In genomic region chr12:84053679-84054391, GRCm38 (mm10) we compare ENCODE assay signal across 8 mouse cellular contexts. TPM values are rescaled to one million over a fixed set of nuclear protein-coding genes. Genes with fewer than 3 reads are reported as not detected.
DNase-seq lines count a peak whose midpoint lies in the region; ATAC-seq lines count a peak whose summit lies in the region.

No protein-coding gene starts in this region.

- H3K4me2 ChIP-seq in forebrain, embryonic 11.5 days (ENCODE audit: low read depth, low read length, severe bottlenecking): peak overlapping the region; percentile 60
- H3K4me2 ChIP-seq in intestine, embryonic 16.5 days (ENCODE audit: low read depth, low read length): peak overlapping the region; percentile 88
- peak overlapping the region; percentile 52 for H3K4me2 ChIP-seq in liver, embryonic 16.5 days (ENCODE audit: low read depth, low read length)
- H3K4me2 ChIP-seq in stomach, embryonic 16.5 days (ENCODE audit: low read depth, low read length): peak overlapping the region; percentile 73

- WGBS in forebrain, embryonic 11.5 days: 4% methylated on average over 36 of the region's 46 CpGs
- WGBS in intestine, embryonic 16.5 days: 3% methylated on average over 38 of the region's 46 CpGs
- 3% methylated on average over 35 of the region's 46 CpGs for WGBS in liver, embryonic 16.5 days (ENCODE audit: insufficient replicate concordance)
- 3% methylated on average over 39 of the region's 46 CpGs for WGBS in stomach, embryonic 16.5 days

- H3K9me3 ChIP-seq in forebrain, embryonic 11.5 days (ENCODE audit: control insufficient read depth, low read length): no peaks in the 10 kb centered on the region
- H3K9me3 ChIP-seq in intestine, embryonic 16.5 days (ENCODE audit: control insufficient read depth, low read length): no peaks in the 10 kb centered on the region
- no peaks in the 10 kb centered on the region for H3K9me3 ChIP-seq in liver, embryonic 16.5 days (replicated peaks; ENCODE audit: control insufficient read depth, low read length)
- H3K9me3 ChIP-seq in stomach, embryonic 16.5 days (replicated peaks; ENCODE audit: control insufficient read depth, low read length): no peaks in the 10 kb centered on the region

- peak; percentile 30 for DNase-seq in right cerebral cortex, adult 18-20 months
- DNase-seq in right cerebral cortex, postnatal 25 days: no peak
- DNase-seq in forebrain, embryonic 11.5 days (ENCODE audit: low spot score): peak; percentile 60
- DNase-seq in urinary bladder, adult 2 months (ENCODE audit: low spot score): no peak

- H3K27ac ChIP-seq in forebrain, embryonic 11.5 days (ENCODE audit: low read depth, low read length): no peak overlapping the region
- no peak overlapping the region for H3K27ac ChIP-seq in intestine, embryonic 16.5 days (ENCODE audit: low read length)
- H3K27ac ChIP-seq in liver, embryonic 16.5 days (ENCODE audit: low read length): peak overlapping the region; percentile 26
- H3K27ac ChIP-seq in stomach, embryonic 16.5 days (ENCODE audit: low read length): no peak overlapping the region

- H3K4me3 ChIP-seq in forebrain, embryonic 11.5 days (ENCODE audit: low read depth, low read length): peak overlapping the region; percentile 34
- peak overlapping the region; percentile 52 for H3K4me3 ChIP-seq in intestine, embryonic 16.5 days (ENCODE audit: low read length)
- peak overlapping the region; percentile 51 for H3K4me3 ChIP-seq in liver, embryonic 16.5 days (ENCODE audit: low read depth, low read length)
- H3K4me3 ChIP-seq in stomach, embryonic 16.5 days (replicated peaks; ENCODE audit: low read length): peak overlapping the region; percentile 47

- H3K36me3 ChIP-seq in forebrain, embryonic 11.5 days (ENCODE audit: control insufficient read depth, insufficient read depth, low read length): no peaks in the 10 kb centered on the region
- H3K36me3 ChIP-seq in intestine, embryonic 16.5 days (ENCODE audit: control insufficient read depth, insufficient read depth, low read length): no peaks in the 10 kb centered on the region
- H3K36me3 ChIP-seq in liver, embryonic 16.5 days (ENCODE audit: control insufficient read depth, insufficient read depth): no peaks in the 10 kb centered on the region
- no peaks in the 10 kb centered on the region for H3K36me3 ChIP-seq in stomach, embryonic 16.5 days (ENCODE audit: control insufficient read depth, insufficient read depth, low read length)

- peaks cover 15% of the 10 kb centered on the region for H3K27me3 ChIP-seq in forebrain, embryonic 11.5 days (ENCODE audit: control insufficient read depth, insufficient read depth, low read length)
- no peaks in the 10 kb centered on the region; the same call in 1 of the 2 replicates for H3K27me3 ChIP-seq in intestine, embryonic 16.5 days (replicated peaks; ENCODE audit: control insufficient read depth, insufficient read depth, low read length)
- H3K27me3 ChIP-seq in liver, embryonic 16.5 days (ENCODE audit: control insufficient read depth, insufficient read depth, low read depth, low read length): peaks cover 20% of the 10 kb centered on the region
- 0 out of 2 replicates have a peak, but pooled peaks cover 3% of the 10 kb centered on the region for H3K27me3 ChIP-seq in stomach, embryonic 16.5 days (ENCODE audit: control insufficient read depth, insufficient read depth, low read length)

- no peak for ATAC-seq in forebrain, embryonic 11.5 days (replicated peaks; ENCODE audit: low FRiP score)
- peak; percentile 72 for ATAC-seq in intestine, embryonic 16.5 days
- peak; percentile 66; the same call in 1 of the 2 replicates for ATAC-seq in liver, embryonic 16.5 days (ENCODE audit: low read depth)
- ATAC-seq in stomach, embryonic 16.5 days (ENCODE audit: insufficient read depth, low FRiP score): no peak
- no peak for ATAC-seq in activated CD4-positive, CD25-positive, alpha-beta regulatory T cell, adult 4 months

- peak overlapping the region; percentile 35 for H3K9ac ChIP-seq in forebrain, embryonic 11.5 days (ENCODE audit: low read length)
- peak overlapping the region; percentile 69 for H3K9ac ChIP-seq in intestine, embryonic 16.5 days (ENCODE audit: low read depth, low read length)
- H3K9ac ChIP-seq in liver, embryonic 16.5 days (ENCODE audit: low read depth, low read length): peak overlapping the region; percentile 28; the same call in 1 of the 2 replicates
- H3K9ac ChIP-seq in stomach, embryonic 16.5 days (ENCODE audit: low read length): peak overlapping the region; percentile 58

- H3K4me1 ChIP-seq in forebrain, embryonic 11.5 days (replicated peaks; ENCODE audit: control insufficient read depth, insufficient read depth, low read length): peaks cover 2% of the 10 kb centered on the region; the same call in 1 of the 2 replicates
- peaks cover 3% of the 10 kb centered on the region; the same call in 1 of the 2 replicates for H3K4me1 ChIP-seq in intestine, embryonic 16.5 days (ENCODE audit: control insufficient read depth, insufficient read depth, low read length)
- no peaks in the 10 kb centered on the region for H3K4me1 ChIP-seq in liver, embryonic 16.5 days (ENCODE audit: control insufficient read depth, low read depth, low read length)
- 0 out of 2 replicates have a peak, but pooled peaks cover 2% of the 10 kb centered on the region for H3K4me1 ChIP-seq in stomach, embryonic 16.5 days (ENCODE audit: control insufficient read depth, insufficient read depth, low read length)

RNA-seq across cellular contexts. Expression of gene Acot3, which starts 1.9 kb away (rescaled TPM):
- 0.23 and 0.25 TPM in 2 replicates for polyA plus RNA-seq in forebrain, embryonic 11.5 days (2014; fragmentation: Nextera tagmentation; extraction: Ambion mirVana)
- polyA plus RNA-seq in intestine, embryonic 16.5 days (2015; fragmentation: Nextera tagmentation; extraction: Ambion mirVana): 7.0 and 11.7 TPM in 2 replicates
- polyA plus RNA-seq in liver, embryonic 16.5 days (2015; fragmentation: Nextera tagmentation; extraction: Ambion mirVana): 6.3 and 6.7 TPM in 2 replicates
- 0.46 and 1.4 TPM in 2 replicates for polyA plus RNA-seq in stomach, embryonic 16.5 days (2015; fragmentation: Nextera tagmentation; extraction: Ambion mirVana)
- polyA plus RNA-seq in urinary bladder, adult 2 months (2012; rRNA removed): not detected in 2 replicates
- polyA plus RNA-seq in activated CD4-positive, CD25-positive, alpha-beta regulatory T cell, adult 4 months (2017; shearing (Covaris generic)): not detected

RNA-seq across cellular contexts. Expression of gene Gm49366, which starts 15.1 kb away (rescaled TPM):
- not detected in 2 replicates for polyA plus RNA-seq in forebrain, embryonic 11.5 days (2014; fragmentation: Nextera tagmentation; extraction: Ambion mirVana)
- polyA plus RNA-seq in intestine, embryonic 16.5 days (2015; fragmentation: Nextera tagmentation; extraction: Ambion mirVana): not detected in 2 replicates
- polyA plus RNA-seq in liver, embryonic 16.5 days (2015; fragmentation: Nextera tagmentation; extraction: Ambion mirVana): not detected in 2 replicates
- polyA plus RNA-seq in stomach, embryonic 16.5 days (2015; fragmentation: Nextera tagmentation; extraction: Ambion mirVana): not detected in 2 replicates
- not detected in 2 replicates for polyA plus RNA-seq in urinary bladder, adult 2 months (2012; rRNA removed)
- polyA plus RNA-seq in activated CD4-positive, CD25-positive, alpha-beta regulatory T cell, adult 4 months (2017; shearing (Covaris generic)): not detected

RNA-seq across cellular contexts. Expression of gene Acot5, which starts 15.3 kb away (rescaled TPM):
- polyA plus RNA-seq in forebrain, embryonic 11.5 days (2014; fragmentation: Nextera tagmentation; extraction: Ambion mirVana): not detected in 2 replicates
- polyA plus RNA-seq in intestine, embryonic 16.5 days (2015; fragmentation: Nextera tagmentation; extraction: Ambion mirVana): 0.21 and 0.28 TPM in 2 replicates
- polyA plus RNA-seq in liver, embryonic 16.5 days (2015; fragmentation: Nextera tagmentation; extraction: Ambion mirVana): not detected in 2 replicates
- not detected in 2 replicates for polyA plus RNA-seq in stomach, embryonic 16.5 days (2015; fragmentation: Nextera tagmentation; extraction: Ambion mirVana)
- polyA plus RNA-seq in urinary bladder, adult 2 months (2012; rRNA removed): 0.06 and 0.15 TPM in 2 replicates
- not detected for polyA plus RNA-seq in activated CD4-positive, CD25-positive, alpha-beta regulatory T cell, adult 4 months (2017; shearing (Covaris generic))

RNA-seq across cellular contexts. Expression of gene Acot4, which starts 15.7 kb away (rescaled TPM):
- polyA plus RNA-seq in forebrain, embryonic 11.5 days (2014; fragmentation: Nextera tagmentation; extraction: Ambion mirVana): 0.31 TPM in 1 of 2 replicates, not detected in the other
- polyA plus RNA-seq in intestine, embryonic 16.5 days (2015; fragmentation: Nextera tagmentation; extraction: Ambion mirVana): 12.9 and 20.6 TPM in 2 replicates
- polyA plus RNA-seq in liver, embryonic 16.5 days (2015; fragmentation: Nextera tagmentation; extraction: Ambion mirVana): 8.4 and 10.0 TPM in 2 replicates
- polyA plus RNA-seq in stomach, embryonic 16.5 days (2015; fragmentation: Nextera tagmentation; extraction: Ambion mirVana): 1.7 and 2.2 TPM in 2 replicates
- polyA plus RNA-seq in urinary bladder, adult 2 months (2012; rRNA removed): 0.72 and 0.74 TPM in 2 replicates
- polyA plus RNA-seq in activated CD4-positive, CD25-positive, alpha-beta regulatory T cell, adult 4 months (2017; shearing (Covaris generic)): not detected

RNA-seq across cellular contexts. Expression of gene Acot1, which starts 44.5 kb away (rescaled TPM):
- 34.1 and 42.7 TPM in 2 replicates for polyA plus RNA-seq in forebrain, embryonic 11.5 days (2014; fragmentation: Nextera tagmentation; extraction: Ambion mirVana)
- 159 and 188 TPM in 2 replicates for polyA plus RNA-seq in intestine, embryonic 16.5 days (2015; fragmentation: Nextera tagmentation; extraction: Ambion mirVana)
- polyA plus RNA-seq in liver, embryonic 16.5 days (2015; fragmentation: Nextera tagmentation; extraction: Ambion mirVana): 30.2 and 36.4 TPM in 2 replicates
- 37.4 and 48.4 TPM in 2 replicates for polyA plus RNA-seq in stomach, embryonic 16.5 days (2015; fragmentation: Nextera tagmentation; extraction: Ambion mirVana)
- 32.9 and 36.7 TPM in 2 replicates for polyA plus RNA-seq in urinary bladder, adult 2 months (2012; rRNA removed)
- polyA plus RNA-seq in activated CD4-positive, CD25-positive, alpha-beta regulatory T cell, adult 4 months (2017; shearing (Covaris generic)): not detected

Comparison
In these comparisons a context has a peak if more than half of its experiments do, and no peak if none do; other contexts are left out.
1. DNase-seq: peak in right cerebral cortex, adult 18-20 months (single experiment) and forebrain, embryonic 11.5 days (single experiment); none in right cerebral cortex, postnatal 25 days (single experiment) and urinary bladder, adult 2 months (single experiment).
2. ATAC-seq: peak in intestine, embryonic 16.5 days (single experiment) and liver, embryonic 16.5 days (single experiment); none in forebrain, embryonic 11.5 days (single experiment), stomach, embryonic 16.5 days (single experiment) and activated CD4-positive, CD25-positive, alpha-beta regulatory T cell, adult 4 months (single experiment).
3. Peak in every context shown above with its lines, with median percentiles within 50 percentile points of each other: H3K4me2 ChIP-seq, H3K4me3 ChIP-seq and H3K9ac ChIP-seq.